ENCODE assay signal across 10 mouse cellular contexts in the genomic region with DNA sequence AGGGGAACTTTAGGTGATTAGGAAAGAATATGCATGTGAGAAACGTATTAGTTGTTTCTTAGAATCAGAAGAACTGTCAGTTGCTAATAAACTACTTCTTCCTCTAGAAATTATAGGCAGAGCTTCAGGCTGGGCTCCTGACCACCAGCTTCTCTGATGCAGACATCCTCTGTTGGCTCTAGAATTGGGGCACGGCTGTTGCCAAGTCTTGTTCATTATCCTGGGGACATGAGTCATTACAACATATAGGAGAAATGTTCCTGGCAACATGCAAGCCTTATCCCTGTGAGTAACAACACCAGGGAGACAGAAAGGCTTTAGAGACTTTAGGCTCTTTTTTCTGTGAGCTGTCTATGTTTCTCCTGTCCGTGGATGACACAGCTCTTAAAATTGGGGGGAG.
DNase-seq lines count a peak whose midpoint lies in the region; ATAC-seq lines count a peak whose summit lies in the region.
"Had no signal": no experiment of that assay in that cellular context is flagged by ENCODE, and none has a peak within 500 bp of the region (broad histone marks: within the 10 kb centered on the region; RNA-seq: fewer than 3 reads in every experiment).

No protein-coding gene starts in this region.

- DNase-seq in layer of hippocampus, adult 18-20 months (ENCODE audit: low spot score in 2 of 2) = peak; percentile 3 to 7
- DNase-seq in layer of hippocampus, postnatal 25 days (ENCODE audit: extremely low spot score in 1 of 2, low spot score in 1 of 2) = no peak
- DNase-seq in cerebellum, postnatal 25 days = peak; percentile 65 to 79
- DNase-seq in layer of hippocampus, adult 9-11 months = peak; percentile 21
- peak; percentile 29 for DNase-seq in right cerebral cortex, postnatal 14 days
- no peak for DNase-seq in thymus, postnatal 14 days
- no peak for DNase-seq in natural killer cell, adult 2 months (ENCODE audit: low spot score in 2 of 2)
- DNase-seq: gastrocnemius, postnatal 25 days had no signal

- no peak for ATAC-seq in inflammation-experienced regulatory T-cells, adult 6 months
- ATAC-seq: intestine, embryonic 16.5 days had no signal

Comparison
In these comparisons a context has a peak if more than half of its experiments do, and no peak if none do; other contexts are left out.
1. DNase-seq: peak in layer of hippocampus, adult 18-20 months (2 of 2), cerebellum, postnatal 25 days (2 of 2), layer of hippocampus, adult 9-11 months (single experiment) and right cerebral cortex, postnatal 14 days (single experiment); none in layer of hippocampus, postnatal 25 days (0 of 2), thymus, postnatal 14 days (single experiment) and natural killer cell, adult 2 months (0 of 2).